Mouse (Mus musculus): ENCODE data around the gene Crtc3. TPM values are rescaled to one million over a fixed set of nuclear protein-coding genes. Genes with fewer than 3 reads are reported as not detected.

Crtc3 gene
- total and polyA plus RNA-seq, 2 experiments = 3.0 to 12.9 TPM

GRCm38 (mm10) chr7:80636953-80637800 lies 51.5 kb downstream of the Crtc3 start:
- peak overlapping the region; percentile 51 for H3K27ac ChIP-seq (replicated peaks; ENCODE audit: insufficient read depth, low read depth, low read length)
- 0 out of 2 replicates have a peak overlapping the region, but pooled peaks have one; percentile 12 for H3K9ac ChIP-seq (ENCODE audit: low read depth, low read length)
- H3K27me3 ChIP-seq (ENCODE audit: control insufficient read depth, insufficient read depth, low read length) = no peaks in the 10 kb centered on the region
- DNase-seq (ENCODE audit: extremely low read depth, low read depth, low spot score) = peak; percentile 92
- peaks cover 34% of the 10 kb centered on the region for H3K4me1 ChIP-seq (ENCODE audit: control insufficient read depth, insufficient read depth, low read length)
- WGBS = 25% methylated on average over 9 of the region's 9 CpGs
- no peaks in the 10 kb centered on the region for H3K36me3 ChIP-seq (ENCODE audit: control insufficient read depth, insufficient read depth, low read length)
- peaks cover 9% of the 10 kb centered on the region; the same call in 1 of the 2 replicates for H3K79me2 ChIP-seq (ENCODE audit: control insufficient read depth, insufficient read depth, low read length)
- H3K4me3 ChIP-seq (ENCODE audit: insufficient read depth, low read depth, low read length) = no peak overlapping the region
- no peak for TF ChIP-seq CTCF (IDR thresholded peaks at IDR 0.05; ENCODE audit: low read depth, low read length)
- TF ChIP-seq POLR2A (IDR thresholded peaks at IDR 0.05; ENCODE audit: extremely low read depth, insufficient read depth, low read length) = no peak

GRCm38 (mm10) chr7:80636288-80636952 lies 52.3 kb downstream of the Crtc3 start:
- peaks cover 9% of the 10 kb centered on the region; the same call in 1 of the 2 replicates for H3K79me2 ChIP-seq (ENCODE audit: control insufficient read depth, insufficient read depth, low read length)
- WGBS = 33% methylated on average over 17 of the region's 17 CpGs
- TF ChIP-seq POLR2A (IDR thresholded peaks at IDR 0.05; ENCODE audit: extremely low read depth, insufficient read depth, low read length) (no peak), CTCF (IDR thresholded peaks at IDR 0.05; ENCODE audit: low read depth, low read length) (no peak)
- H3K4me3 ChIP-seq (ENCODE audit: insufficient read depth, low read depth, low read length) = no peak overlapping the region
- H3K27ac ChIP-seq (replicated peaks; ENCODE audit: insufficient read depth, low read depth, low read length) = peak overlapping the region; percentile 51
- H3K9ac ChIP-seq (ENCODE audit: low read depth, low read length) = no peak overlapping the region
- peak; percentile 94 for DNase-seq (ENCODE audit: extremely low read depth, low read depth, low spot score)
- H3K27me3 ChIP-seq (ENCODE audit: control insufficient read depth, insufficient read depth, low read length) = no peaks in the 10 kb centered on the region
- peaks cover 34% of the 10 kb centered on the region for H3K4me1 ChIP-seq (ENCODE audit: control insufficient read depth, insufficient read depth, low read length)
- H3K36me3 ChIP-seq (ENCODE audit: control insufficient read depth, insufficient read depth, low read length) = no peaks in the 10 kb centered on the region

GRCm38 (mm10) chr7:80635866-80636265 lies 52.8 kb downstream of the Crtc3 start:
- no peaks in the 10 kb centered on the region for H3K27me3 ChIP-seq (ENCODE audit: control insufficient read depth, insufficient read depth, low read length)
- DNase-seq (ENCODE audit: extremely low read depth, low read depth, low spot score) = no peak
- no peak overlapping the region for H3K9ac ChIP-seq (ENCODE audit: low read depth, low read length)
- TF ChIP-seq CTCF (IDR thresholded peaks at IDR 0.05; ENCODE audit: low read depth, low read length) = no peak
- TF ChIP-seq POLR2A (IDR thresholded peaks at IDR 0.05; ENCODE audit: extremely low read depth, insufficient read depth, low read length) = no peak
- H3K4me1 ChIP-seq (ENCODE audit: control insufficient read depth, insufficient read depth, low read length) = peaks cover 34% of the 10 kb centered on the region
- WGBS = 56% methylated on average over 5 of the region's 5 CpGs
- H3K27ac ChIP-seq (replicated peaks; ENCODE audit: insufficient read depth, low read depth, low read length) = peak overlapping the region; percentile 51; the same call in 1 of the 2 replicates
- no peaks in the 10 kb centered on the region for H3K36me3 ChIP-seq (ENCODE audit: control insufficient read depth, insufficient read depth, low read length)
- H3K4me3 ChIP-seq (ENCODE audit: insufficient read depth, low read depth, low read length) = no peak overlapping the region
- H3K79me2 ChIP-seq (ENCODE audit: control insufficient read depth, insufficient read depth, low read length) = peaks cover 9% of the 10 kb centered on the region; the same call in 1 of the 2 replicates

GRCm38 (mm10) chr7:80634741-80635140 lies 53.9 kb downstream of the Crtc3 start:
- Histone ChIP-seq H3K27ac (replicated peaks; ENCODE audit: insufficient read depth, low read depth, low read length) (no peak overlapping the region), H3K4me3 (ENCODE audit: insufficient read depth, low read depth, low read length) (no peak overlapping the region), H3K79me2 (ENCODE audit: control insufficient read depth, insufficient read depth, low read length) (peaks cover 9% of the 10 kb centered on the region; the same call in 1 of the 2 replicates), H3K9ac (ENCODE audit: low read depth, low read length) (no peak overlapping the region), H3K4me1 (ENCODE audit: control insufficient read depth, insufficient read depth, low read length) (peaks cover 31% of the 10 kb centered on the region), H3K27me3 (ENCODE audit: control insufficient read depth, insufficient read depth, low read length) (no peaks in the 10 kb centered on the region), H3K36me3 (ENCODE audit: control insufficient read depth, insufficient read depth, low read length) (no peaks in the 10 kb centered on the region)
- 80% methylated on average over 9 of the region's 9 CpGs for WGBS
- DNase-seq (ENCODE audit: extremely low read depth, low read depth, low spot score) = no peak
- no peak for TF ChIP-seq CTCF (IDR thresholded peaks at IDR 0.05; ENCODE audit: low read depth, low read length)
- TF ChIP-seq POLR2A (IDR thresholded peaks at IDR 0.05; ENCODE audit: extremely low read depth, insufficient read depth, low read length) = no peak

GRCm38 (mm10) chr7:80633635-80634034 lies 55.0 kb downstream of the Crtc3 start:
- H3K27me3 ChIP-seq (ENCODE audit: control insufficient read depth, insufficient read depth, low read length) = no peaks in the 10 kb centered on the region
- H3K79me2 ChIP-seq (ENCODE audit: control insufficient read depth, insufficient read depth, low read length) = peaks cover 9% of the 10 kb centered on the region; the same call in 1 of the 2 replicates
- peaks cover 33% of the 10 kb centered on the region for H3K4me1 ChIP-seq (ENCODE audit: control insufficient read depth, insufficient read depth, low read length)
- H3K4me3 ChIP-seq (ENCODE audit: insufficient read depth, low read depth, low read length) = no peak overlapping the region
- 97% methylated on average over 2 of the region's 2 CpGs for WGBS
- H3K27ac ChIP-seq (replicated peaks; ENCODE audit: insufficient read depth, low read depth, low read length) = no peak overlapping the region
- H3K9ac ChIP-seq (ENCODE audit: low read depth, low read length) = no peak overlapping the region
- TF ChIP-seq CTCF (IDR thresholded peaks at IDR 0.05; ENCODE audit: low read depth, low read length) (no peak), POLR2A (IDR thresholded peaks at IDR 0.05; ENCODE audit: extremely low read depth, insufficient read depth, low read length) (no peak)
- no peaks in the 10 kb centered on the region for H3K36me3 ChIP-seq (ENCODE audit: control insufficient read depth, insufficient read depth, low read length)
- no peak for DNase-seq (ENCODE audit: extremely low read depth, low read depth, low spot score)

All from liver, adult 2 months (tissue).